Mouse (Mus musculus): ENCODE results near the gene Kremen2. TPM values are rescaled to one million over a fixed set of nuclear protein-coding genes. Genes with fewer than 3 reads are reported as not detected.

Gene Kremen2
- polyA plus RNA-seq, 1 experiment from 2014 or later: 0.25 TPM

GRCm38 (mm10) chr17:23740598-23741021 is 5.0 kb downstream of the Kremen2 start, which contains the start of gene Paqr4:
Gene Paqr4, minus strand, starts transcription at chr17:23740867.
- Histone ChIP-seq H3K9ac (ENCODE audit: low read length) (peak within 1 kb of the TSS; percentile 85), H3K36me3 (ENCODE audit: control insufficient read depth, insufficient read depth, low read length) (peaks cover 15% of the 10 kb centered on the region), H3K4me3 (ENCODE audit: low read length) (peak within 1 kb of the TSS; percentile 84), H3K4me1 (replicated peaks; ENCODE audit: control insufficient read depth, insufficient read depth, low read length) (peaks cover 39% of the 10 kb centered on the region), H3K4me2 (ENCODE audit: low read depth, low read length) (peak within 1 kb of the TSS; percentile 96), H3K27ac (ENCODE audit: low read length) (peak within 1 kb of the TSS; percentile 88), H3K27me3 (ENCODE audit: control insufficient read depth, insufficient read depth, low read depth, low read length) (peaks cover 50% of the 10 kb centered on the region), H3K9me3 (ENCODE audit: control insufficient read depth, low read length) (no peaks in the 10 kb centered on the region)
- ATAC-seq (ENCODE audit: low read depth): peak; percentile 44
- WGBS: 3% methylated on average over 13 of the region's 13 CpGs

- ATAC-seq (ENCODE audit: low read depth): peak; percentile 91
- H3K9ac ChIP-seq (ENCODE audit: low read length): peak overlapping the region; percentile 85
- under 1% methylated on average over 45 of the region's 46 CpGs for WGBS
- peaks cover 15% of the 10 kb centered on the region for H3K36me3 ChIP-seq (ENCODE audit: control insufficient read depth, insufficient read depth, low read length)
- H3K9me3 ChIP-seq (ENCODE audit: control insufficient read depth, low read length): no peaks in the 10 kb centered on the region
- peaks cover 35% of the 10 kb centered on the region for H3K4me1 ChIP-seq (replicated peaks; ENCODE audit: control insufficient read depth, insufficient read depth, low read length)
- peak overlapping the region; percentile 96 for H3K4me2 ChIP-seq (ENCODE audit: low read depth, low read length)
- H3K4me3 ChIP-seq (ENCODE audit: low read length): peak overlapping the region; percentile 84
- peak overlapping the region; percentile 88 for H3K27ac ChIP-seq (ENCODE audit: low read length)
- peaks cover 46% of the 10 kb centered on the region for H3K27me3 ChIP-seq (ENCODE audit: control insufficient read depth, insufficient read depth, low read depth, low read length)
Measured at GRCm38 (mm10) chr17:23740136-23740584, 5.5 kb downstream of the Kremen2 start.

GRCm38 (mm10) chr17:23739202-23740135 is 6.2 kb downstream of the Kremen2 start:
- peak; percentile 51 for ATAC-seq (ENCODE audit: low read depth)
- H3K4me1 ChIP-seq (replicated peaks; ENCODE audit: control insufficient read depth, insufficient read depth, low read length): peaks cover 33% of the 10 kb centered on the region
- no peaks in the 10 kb centered on the region for H3K9me3 ChIP-seq (ENCODE audit: control insufficient read depth, low read length)
- peak overlapping the region; percentile 88 for H3K27ac ChIP-seq (ENCODE audit: low read length)
- H3K9ac ChIP-seq (ENCODE audit: low read length): peak overlapping the region; percentile 85
- WGBS: under 1% methylated on average over 46 of the region's 48 CpGs
- H3K36me3 ChIP-seq (ENCODE audit: control insufficient read depth, insufficient read depth, low read length): peaks cover 15% of the 10 kb centered on the region
- peak overlapping the region; percentile 84 for H3K4me3 ChIP-seq (ENCODE audit: low read length)
- H3K27me3 ChIP-seq (ENCODE audit: control insufficient read depth, insufficient read depth, low read depth, low read length): peaks cover 39% of the 10 kb centered on the region
- peak overlapping the region; percentile 96 for H3K4me2 ChIP-seq (ENCODE audit: low read depth, low read length)

- Histone ChIP-seq H3K9ac (ENCODE audit: low read length) (peak overlapping the region; percentile 85), H3K27ac (ENCODE audit: low read length) (peak overlapping the region; percentile 88), H3K27me3 (ENCODE audit: control insufficient read depth, insufficient read depth, low read depth, low read length) (peaks cover 32% of the 10 kb centered on the region), H3K4me3 (ENCODE audit: low read length) (peak overlapping the region; percentile 84), H3K9me3 (ENCODE audit: control insufficient read depth, low read length) (no peaks in the 10 kb centered on the region), H3K4me2 (ENCODE audit: low read depth, low read length) (peak overlapping the region; percentile 96), H3K4me1 (replicated peaks; ENCODE audit: control insufficient read depth, insufficient read depth, low read length) (peaks cover 36% of the 10 kb centered on the region), H3K36me3 (ENCODE audit: control insufficient read depth, insufficient read depth, low read length) (peaks cover 15% of the 10 kb centered on the region)
- WGBS: 43% methylated on average over 2 of the region's 2 CpGs
- no peak for ATAC-seq (ENCODE audit: low read depth)
Measured at GRCm38 (mm10) chr17:23738836-23739201, 6.8 kb downstream of the Kremen2 start.

- Histone ChIP-seq H3K27ac (ENCODE audit: low read length) (0 out of 2 replicates have a peak overlapping the region, but pooled peaks have one; percentile 88), H3K4me2 (ENCODE audit: low read depth, low read length) (peak overlapping the region; percentile 96), H3K27me3 (ENCODE audit: control insufficient read depth, insufficient read depth, low read depth, low read length) (peaks cover 22% of the 10 kb centered on the region), H3K4me1 (replicated peaks; ENCODE audit: control insufficient read depth, insufficient read depth, low read length) (peaks cover 37% of the 10 kb centered on the region), H3K4me3 (ENCODE audit: low read length) (peak overlapping the region; percentile 84), H3K9me3 (ENCODE audit: control insufficient read depth, low read length) (no peaks in the 10 kb centered on the region), H3K9ac (ENCODE audit: low read length) (peak overlapping the region; percentile 32; the same call in 1 of the 2 replicates), H3K36me3 (ENCODE audit: control insufficient read depth, insufficient read depth, low read length) (peaks cover 15% of the 10 kb centered on the region)
- no peak for ATAC-seq (ENCODE audit: low read depth)
- 63% methylated on average over 15 of the region's 15 CpGs for WGBS
Measured at GRCm38 (mm10) chr17:23737493-23738445, 7.9 kb downstream of the Kremen2 start.

- WGBS: 40% methylated on average over 1 of the region's 1 CpGs
- Histone ChIP-seq H3K36me3 (ENCODE audit: control insufficient read depth, insufficient read depth, low read length) (peaks cover 15% of the 10 kb centered on the region), H3K27me3 (ENCODE audit: control insufficient read depth, insufficient read depth, low read depth, low read length) (no peaks in the 10 kb centered on the region), H3K4me3 (ENCODE audit: low read length) (no peak overlapping the region), H3K9ac (ENCODE audit: low read length) (no peak overlapping the region), H3K4me1 (replicated peaks; ENCODE audit: control insufficient read depth, insufficient read depth, low read length) (peaks cover 23% of the 10 kb centered on the region), H3K9me3 (ENCODE audit: control insufficient read depth, low read length) (no peaks in the 10 kb centered on the region), H3K4me2 (ENCODE audit: low read depth, low read length) (no peak overlapping the region), H3K27ac (ENCODE audit: low read length) (no peak overlapping the region)
- peak; percentile 39 for ATAC-seq (ENCODE audit: low read depth)
Measured at GRCm38 (mm10) chr17:23734341-23734740, 11.3 kb downstream of the Kremen2 start.

- Histone ChIP-seq H3K27me3 (ENCODE audit: control insufficient read depth, insufficient read depth, low read depth, low read length) (no peaks in the 10 kb centered on the region), H3K9me3 (ENCODE audit: control insufficient read depth, low read length) (no peaks in the 10 kb centered on the region), H3K36me3 (ENCODE audit: control insufficient read depth, insufficient read depth, low read length) (no peaks in the 10 kb centered on the region; the same call in 1 of the 2 replicates), H3K4me3 (ENCODE audit: low read length) (no peak overlapping the region), H3K4me2 (ENCODE audit: low read depth, low read length) (no peak overlapping the region), H3K4me1 (replicated peaks; ENCODE audit: control insufficient read depth, insufficient read depth, low read length) (peaks cover 16% of the 10 kb centered on the region), H3K9ac (ENCODE audit: low read length) (no peak overlapping the region), H3K27ac (ENCODE audit: low read length) (no peak overlapping the region)
- ATAC-seq (ENCODE audit: low read depth): no peak
- 56% methylated on average over 1 of the region's 1 CpGs for WGBS
Measured at GRCm38 (mm10) chr17:23730441-23730840, 15.2 kb downstream of the Kremen2 start.

GRCm38 (mm10) chr17:23726758-23727142 is 18.9 kb downstream of the Kremen2 start:
- WGBS: under 1% methylated on average over 20 of the region's 20 CpGs
- Histone ChIP-seq H3K27ac (ENCODE audit: low read length) (peak overlapping the region; percentile 93), H3K9me3 (ENCODE audit: control insufficient read depth, low read length) (no peaks in the 10 kb centered on the region), H3K4me2 (ENCODE audit: low read depth, low read length) (peak overlapping the region; percentile 72), H3K36me3 (ENCODE audit: control insufficient read depth, insufficient read depth, low read length) (no peaks in the 10 kb centered on the region), H3K4me3 (ENCODE audit: low read length) (peak overlapping the region; percentile 79), H3K4me1 (replicated peaks; ENCODE audit: control insufficient read depth, insufficient read depth, low read length) (peaks cover 13% of the 10 kb centered on the region; the same call in 1 of the 2 replicates), H3K27me3 (ENCODE audit: control insufficient read depth, insufficient read depth, low read depth, low read length) (no peaks in the 10 kb centered on the region), H3K9ac (ENCODE audit: low read length) (peak overlapping the region; percentile 86)
- peak; percentile 95 for ATAC-seq (ENCODE audit: low read depth)

Data from lung, embryonic 16.5 days (tissue).